Mouse (Mus musculus): ENCODE data around the gene Mertk.

DNA sequence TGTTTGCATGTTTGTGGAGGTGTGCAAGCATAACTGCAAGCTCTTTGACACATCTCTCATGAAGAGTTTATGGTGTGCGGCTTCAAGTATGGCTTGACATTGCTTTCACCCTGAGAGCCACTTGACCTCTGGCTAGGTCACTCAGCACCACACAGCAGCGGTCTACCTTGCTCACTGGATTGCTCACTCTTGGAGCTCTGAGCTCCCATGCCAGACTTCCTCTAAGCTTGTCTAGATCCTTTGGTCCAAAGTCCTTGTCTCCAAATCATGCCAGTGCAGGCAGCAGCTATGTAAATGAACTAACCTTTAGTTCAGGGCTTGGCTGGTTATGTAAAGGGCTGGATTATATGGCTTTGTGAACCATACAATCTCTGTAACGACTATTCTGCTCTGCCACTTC lies 2.3 kb upstream of the Mertk start:
- TF ChIP-seq CTCF (IDR thresholded peaks at IDR 0.05; ENCODE audit: borderline replicate concordance, control insufficient read depth, extremely low read depth, insufficient read depth, low read length, poor library complexity), result no peak
- TF ChIP-seq POLR2A (IDR thresholded peaks at IDR 0.05; ENCODE audit: control insufficient read depth, extremely low read depth, insufficient read depth, low read length, poor library complexity), result no peak

Data from thymus, adult 2 months (tissue).